Mouse (Mus musculus) ES-E14 (cell line): Measurements from ENCODE around the gene Zfp451. TPM values are rescaled to one million over a fixed set of nuclear protein-coding genes. Genes with fewer than 3 reads are reported as not detected.
A peak's percentile ranks its signal among the peaks of the same experiment; 100 is the strongest.
"Not testable (repeated sequence)": the region's sequence is repeated elsewhere in the genome, so short reads cannot be mapped to it uniquely, and the experiment has no call there.

Experiments
- DNase-seq: peaks from one replicate; pipeline ENCODE4 v3.0.0-alpha.2; 2013; ENCODE audit warnings: low read depth, low spot score
- H3K27ac ChIP-seq: 2 replicates; pipeline ENCODE4 v1.5.1; 2012; ENCODE audit warnings: low read depth, mild to moderate bottlenecking, low read length, moderate library complexity, mixed read lengths; ENCODE audit not compliant: poor library complexity, insufficient read depth, severe bottlenecking
- H3K36me3 ChIP-seq: 2 replicates; pipeline ENCODE4 v1.6.1; 2012; ENCODE audit warnings: mild to moderate bottlenecking, low read length, moderate library complexity, mixed read lengths; ENCODE audit not compliant: control insufficient read depth, poor library complexity, insufficient read depth, severe bottlenecking
- H3K4me1 ChIP-seq, 2 experiments: fragments of 150-350 bp in 1 of 2; sonication (generic) in 1 of 2; 2 replicates each; pipeline ENCODE4 v1.6.1; 2012; ENCODE audit warnings: low read length in 2 of 2, mild to moderate bottlenecking in 1 of 2, mixed read lengths in 1 of 2; ENCODE audit not compliant: control insufficient read depth in 2 of 2, insufficient read depth in 2 of 2, poor library complexity in 1 of 2
- H3K4me3 ChIP-seq, 2 experiments: fragments of 150-350 bp in 1 of 2; sonication (generic) in 1 of 2; 2 replicates each; pipeline ENCODE4 v1.5.1; 2012; ENCODE audit warnings: low read length in 2 of 2, low read depth in 1 of 2, mild to moderate bottlenecking in 1 of 2, mixed read lengths in 1 of 2; ENCODE audit not compliant: insufficient read depth in 1 of 2, poor library complexity in 1 of 2, severe bottlenecking in 1 of 2
- H3K9ac ChIP-seq: 2 replicates; pipeline ENCODE4 v1.6.1; 2012; ENCODE audit warnings: low read depth, mild to moderate bottlenecking, low read length, mixed read lengths; ENCODE audit not compliant: poor library complexity, insufficient read depth, severe bottlenecking
- H3K9me3 ChIP-seq: fragments of 150-350 bp; sonication (generic); 2 replicates; pipeline ENCODE4 v1.6.1; 2012; ENCODE audit warnings: low read depth, mild to moderate bottlenecking, low read length; ENCODE audit not compliant: control insufficient read depth, insufficient read depth
- CHD2 ChIP-seq: IDR thresholded peaks from 2 replicates; pipeline ENCODE4 v1.6.1; 2014; ENCODE audit warnings: mild to moderate bottlenecking, low read depth, low read length, inconsistent platforms
- HCFC1 ChIP-seq: IDR thresholded peaks from 2 replicates; pipeline ENCODE4 v1.6.1; 2012; ENCODE audit warnings: low read length, inconsistent platforms, borderline replicate concordance; ENCODE audit not compliant: insufficient read depth
- MAFK ChIP-seq: IDR thresholded peaks from 2 replicates; pipeline ENCODE4 v1.6.1; 2014; ENCODE audit warnings: mild to moderate bottlenecking, low read depth, low read length, inconsistent platforms; ENCODE audit not compliant: insufficient read depth
- ZC3H11A ChIP-seq: IDR thresholded peaks from 2 replicates; pipeline ENCODE4 v1.6.1; 2012; ENCODE audit warnings: low read depth, mild to moderate bottlenecking, inconsistent platforms, low read length, borderline replicate concordance
- ZNF384 ChIP-seq: IDR thresholded peaks from 2 replicates; pipeline ENCODE4 v1.6.1; 2012; ENCODE audit warnings: low read depth, low read length, inconsistent platforms
- in situ Hi-C, 2 experiments: fragments of 600-800 bp; cut with MboI; formaldehyde crosslinking; loops; one replicate each; pipeline ENCODE4 v1.15.1; 2025; ENCODE audit warnings: low sequenced_read_pairs in 2 of 2, inconsistent platforms in 1 of 2; ENCODE audit not compliant: unreplicated experiment in 2 of 2
- total RNA-seq: library from RNA; depleted of rRNA; stranded (reverse); fragments of 300-350 nt; gene quantifications from 2 replicates; pipeline ENCODE4 v1.2.3, GENCODE M21; 2012; rRNA removed

Gene Zfp451
- 27.7 and 30.1 TPM in 2 replicates for total RNA-seq

DNA sequence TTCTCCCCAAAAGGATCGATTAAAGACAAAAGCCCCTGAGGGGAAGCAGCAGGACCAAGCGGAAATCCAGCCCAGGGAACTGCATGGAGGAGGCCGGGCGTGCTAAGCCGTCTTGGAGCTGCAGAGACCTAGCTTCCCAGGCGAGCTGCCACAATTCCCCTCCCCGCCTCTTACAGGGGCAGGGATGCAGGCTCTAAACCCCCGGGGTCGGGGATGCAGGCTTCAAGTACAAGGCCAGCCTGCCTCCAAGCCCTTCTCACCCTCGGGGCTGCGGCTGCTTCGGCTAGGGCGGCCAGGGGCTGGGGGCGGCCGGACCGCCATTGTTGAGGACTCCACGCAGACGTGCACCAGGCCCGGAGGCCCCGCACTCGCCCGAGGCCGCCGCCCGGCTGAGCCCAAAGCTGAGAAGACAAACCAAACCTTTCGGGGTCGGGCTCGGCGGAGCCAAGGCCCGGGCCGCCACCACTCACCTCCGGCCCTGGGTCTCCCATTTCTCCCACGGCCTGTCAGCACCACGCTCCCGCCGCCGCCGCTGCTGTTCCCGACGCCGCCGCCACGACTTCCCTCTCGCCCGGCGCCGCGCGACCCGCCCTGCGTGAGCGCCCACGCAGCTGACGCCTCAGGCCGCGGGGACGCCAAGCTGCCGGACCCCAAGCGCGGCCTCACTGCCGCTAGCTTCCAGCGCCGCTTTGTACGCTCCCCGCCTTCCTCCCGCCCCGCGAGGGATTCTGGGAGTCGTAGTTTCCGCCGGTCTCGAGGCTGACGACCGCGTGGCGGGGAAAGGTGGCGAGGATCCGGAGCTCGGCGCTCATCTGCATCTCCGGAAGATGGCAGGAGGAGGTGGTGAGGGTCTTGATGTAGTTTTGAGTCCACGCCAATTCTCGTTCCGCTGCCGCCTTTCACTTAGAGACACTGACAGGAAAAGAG, at the start of gene Zfp451:
TSS of gene Zfp451 (minus strand) at position 728 of the 927 bp plus-strand sequence.
- Histone ChIP-seq H3K36me3 (peaks cover 14% of the 10 kb centered on the region; the same call in 1 of the 2 replicates), H3K4me3 (peak within 1 kb of the TSS; percentile 86 to 92), H3K4me1 (peaks cover 0 to 9% of the 10 kb centered on the region in 2 experiments; a peak in 2 of 4 replicates), H3K9ac (peak within 1 kb of the TSS; percentile 92), H3K9me3 (no peaks in the 10 kb centered on the region), H3K27ac (peak within 1 kb of the TSS; percentile 57; the same call in 1 of the 2 replicates)
- in situ Hi-C loops = no loop called here
- peak; percentile 79 for DNase-seq
- TF ChIP-seq ZNF384 (no peak), HCFC1 (peak; percentile 94)

DNA sequence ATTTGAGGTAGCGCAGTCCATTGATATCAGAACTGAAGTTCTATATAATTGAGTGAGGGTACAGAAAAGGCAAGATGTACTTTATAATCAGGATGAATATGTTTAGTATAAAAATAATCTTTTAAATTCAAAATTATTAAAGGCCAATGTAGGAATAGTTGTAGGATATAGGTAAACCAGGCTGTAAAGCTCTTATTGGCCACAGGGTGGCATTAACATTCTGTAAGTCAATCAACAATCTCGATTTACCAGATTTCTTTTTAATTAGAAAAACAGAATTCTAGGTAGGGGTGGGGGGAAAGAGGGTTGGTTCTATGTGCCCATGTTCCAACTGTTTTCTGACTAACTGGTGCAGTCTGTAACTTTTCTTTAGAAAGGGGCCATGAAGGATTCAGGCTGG, 32.4 kb upstream of the Zfp451 start:
- TF ChIP-seq CHD2 (no peak), ZNF384 (no peak), HCFC1 (no peak), MAFK (no peak), ZC3H11A (no peak)
- no peak overlapping the region for H3K4me3 ChIP-seq
- in situ Hi-C loops = no loop called here
- no peaks in the 10 kb centered on the region for H3K36me3 ChIP-seq
- no peaks in the 10 kb centered on the region for H3K9me3 ChIP-seq
- DNase-seq = no peak
- no peak overlapping the region for H3K9ac ChIP-seq
- H3K4me1 ChIP-seq = no peaks in the 10 kb centered on the region
- no peak overlapping the region for H3K27ac ChIP-seq

DNA sequence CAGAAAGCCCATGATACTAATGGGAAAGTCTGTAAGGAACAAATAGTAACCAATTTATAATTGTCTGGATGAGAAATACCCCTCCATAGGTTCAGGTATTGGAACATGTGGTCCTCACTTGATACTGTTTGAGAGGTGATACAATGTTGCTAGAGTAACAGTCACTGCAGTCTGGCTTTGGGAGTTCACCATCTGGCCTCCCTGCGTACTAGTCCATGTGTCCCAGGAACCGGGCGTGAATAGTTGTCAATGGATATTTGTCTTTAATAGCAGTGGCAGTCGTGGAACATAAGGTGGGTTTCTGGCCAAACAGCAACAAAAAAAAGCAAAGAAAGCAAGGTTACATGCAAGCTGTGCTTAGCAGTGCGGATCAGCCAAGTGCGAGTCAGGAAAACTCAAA, 29.4 kb upstream of the Zfp451 start:
- H3K27ac ChIP-seq = no peak overlapping the region
- no peaks in the 10 kb centered on the region for H3K9me3 ChIP-seq
- no peak for TF ChIP-seq MAFK
- no peak overlapping the region for H3K9ac ChIP-seq
- no peak for DNase-seq
- no peaks in the 10 kb centered on the region; a peak in 1 of 4 replicates for H3K4me1 ChIP-seq
- no peak overlapping the region for H3K4me3 ChIP-seq
- in situ Hi-C loops = no loop called here
- no peaks in the 10 kb centered on the region for H3K36me3 ChIP-seq

DNA sequence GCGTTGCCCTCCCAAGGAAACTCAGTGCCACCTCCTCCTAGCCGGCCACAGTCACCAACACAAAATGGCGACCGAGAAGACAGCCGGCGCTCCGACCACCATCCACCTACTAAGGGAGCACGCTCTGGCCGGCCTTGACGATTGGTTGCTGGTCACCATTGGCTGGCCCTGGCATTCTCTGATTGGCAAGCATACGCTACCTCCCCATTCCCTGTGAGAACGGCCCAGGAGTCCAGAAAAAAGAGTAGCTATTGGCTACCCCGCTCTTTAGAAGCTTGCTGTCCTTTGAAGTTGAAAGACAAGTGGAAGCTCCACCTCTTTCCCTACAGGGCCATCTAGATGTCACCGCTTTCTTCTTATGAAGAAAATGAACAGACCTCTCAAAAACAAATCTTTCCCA, 24.6 kb upstream of the Zfp451 start:
- H3K36me3 ChIP-seq, H3K4me1 ChIP-seq, in situ Hi-C loops, H3K9me3 ChIP-seq, H3K27ac ChIP-seq: not testable (repeated sequence)
- DNase-seq = peak; percentile 15
- peak overlapping the region; percentile 42; a peak in 3 of 4 replicates for H3K4me3 ChIP-seq
- peak overlapping the region; percentile 54; the same call in 1 of the 2 replicates for H3K9ac ChIP-seq

DNA sequence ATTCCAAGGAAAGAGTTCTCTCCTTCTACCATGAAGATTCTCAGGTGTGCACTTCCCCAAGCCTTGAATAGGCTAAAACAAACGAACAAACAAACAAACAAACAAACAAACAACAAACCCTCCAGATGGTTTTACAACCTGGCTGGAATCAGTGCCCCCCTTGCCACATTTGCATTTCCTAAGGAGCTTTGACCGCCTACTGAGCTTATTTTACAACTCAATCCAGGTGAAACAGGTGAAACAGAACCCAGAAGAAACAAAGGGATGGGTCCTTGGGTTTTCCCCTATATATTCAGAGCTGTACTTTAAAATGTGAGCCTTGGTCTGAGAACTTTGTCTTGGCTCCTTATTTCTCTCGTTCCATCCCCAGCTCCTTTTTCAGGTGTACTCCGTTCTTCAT, 16.2 kb upstream of the Zfp451 start:
- H3K9me3 ChIP-seq = peaks cover 2% of the 10 kb centered on the region; the same call in 1 of the 2 replicates
- no peak overlapping the region for H3K4me3 ChIP-seq
- no peak overlapping the region for H3K9ac ChIP-seq
- H3K36me3 ChIP-seq = no peaks in the 10 kb centered on the region
- in situ Hi-C loops = no loop called here
- no peaks in the 10 kb centered on the region; a peak in 1 of 4 replicates for H3K4me1 ChIP-seq
- no peak overlapping the region for H3K27ac ChIP-seq
- DNase-seq = peak; percentile 16
- no peak for TF ChIP-seq CHD2
